Mouse (Mus musculus): ENCODE measurements around the gene Gipc3. TPM values are rescaled to one million over a fixed set of nuclear protein-coding genes. Genes with fewer than 3 reads are reported as not detected.

The Gipc3 gene
- not detected in 2 replicates for polyA plus RNA-seq (2015; fragmentation: Nextera tagmentation; extraction: Ambion mirVana)

DNA sequence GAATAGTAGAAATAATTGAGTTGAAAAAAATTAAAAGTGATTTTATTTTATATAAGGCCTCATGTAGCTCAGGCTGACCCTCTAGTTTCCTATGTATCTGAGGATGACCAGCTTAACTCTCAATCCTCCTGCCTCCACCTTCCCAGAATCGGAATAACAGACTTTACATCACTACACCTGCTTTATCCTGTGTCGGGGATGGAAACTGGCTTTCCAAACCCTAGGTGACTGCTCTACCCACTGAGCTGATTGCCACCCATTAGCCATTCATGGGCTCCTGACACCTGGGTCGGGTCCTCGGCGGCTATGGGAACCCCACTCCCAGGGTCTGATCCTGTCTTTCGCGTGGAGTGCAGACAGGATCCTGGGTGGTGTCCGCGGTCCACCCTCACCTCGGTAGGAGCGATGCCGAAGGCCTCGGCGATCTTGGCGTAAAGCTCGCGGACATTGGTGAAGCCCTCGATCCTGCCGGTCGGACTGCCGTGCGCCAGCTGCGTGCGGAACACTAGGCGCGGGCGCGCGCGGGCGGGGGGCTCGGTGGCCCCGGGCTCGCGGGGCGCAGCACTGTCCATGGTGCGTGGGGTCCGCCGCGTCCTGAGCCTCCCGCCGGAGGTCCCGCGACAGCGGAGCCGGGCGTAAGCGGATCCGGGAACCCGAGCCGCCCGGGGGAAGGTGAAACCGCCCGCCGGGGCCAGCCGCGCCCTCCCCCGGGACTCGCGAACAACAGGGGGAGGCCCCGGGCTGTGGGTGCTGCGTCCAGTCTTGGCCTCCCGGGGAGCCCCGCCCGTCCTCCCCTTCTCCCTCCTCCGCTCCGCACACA lies at the start of gene Gipc3:
Gipc3 (minus strand) TSS at position 581 of the 820 bp plus-strand sequence.
- Histone ChIP-seq H3K4me3 (ENCODE audit: low read depth, low read length) (peak within 1 kb of the TSS; percentile 43), H3K27me3 (ENCODE audit: control insufficient read depth, insufficient read depth, low read depth, low read length) (peaks cover 38% of the 10 kb centered on the region), H3K36me3 (ENCODE audit: control insufficient read depth, insufficient read depth, low read length) (no peaks in the 10 kb centered on the region), H3K27ac (ENCODE audit: low read length) (no peak within 1 kb of the TSS), H3K9me3 (replicated peaks; ENCODE audit: control insufficient read depth, low read length, poor library complexity, severe bottlenecking) (no peaks in the 10 kb centered on the region), H3K9ac (ENCODE audit: low read depth, low read length) (peak within 1 kb of the TSS; percentile 63), H3K4me1 (ENCODE audit: control insufficient read depth, insufficient read depth, low read length) (peaks cover 15% of the 10 kb centered on the region), H3K4me2 (ENCODE audit: low read length) (peak within 1 kb of the TSS; percentile 71)
- no peak for ATAC-seq
- WGBS, result 4% methylated on average over 64 of the region's 67 CpGs

DNA sequence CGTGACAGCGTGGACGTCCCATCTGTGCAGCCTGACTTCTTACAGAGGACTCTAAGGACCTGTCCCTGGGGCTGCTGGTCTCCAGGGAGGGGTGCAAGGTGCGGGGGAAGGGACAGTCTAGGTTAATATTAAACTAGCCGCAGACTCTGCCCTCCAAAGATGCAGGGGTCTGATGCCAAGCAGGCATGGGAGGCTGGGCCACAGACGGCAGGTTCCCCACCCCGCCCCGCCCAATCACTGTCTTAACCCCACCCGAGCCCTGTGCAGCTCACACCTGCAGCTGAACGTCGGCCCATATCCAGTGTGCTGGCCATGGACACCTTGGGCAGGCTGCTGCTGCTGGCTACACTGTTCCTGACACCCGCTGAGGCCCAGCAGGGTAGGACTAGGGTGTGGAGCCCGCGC lies 49.7 kb upstream of the Gipc3 start, which contains the start of gene Smim24:
Smim24 (plus strand) TSS at position 271 of the 405 bp plus-strand sequence.
- H3K27ac ChIP-seq (ENCODE audit: low read length), result no peak within 1 kb of the TSS
- peaks cover 4% of the 10 kb centered on the region; the same call in 1 of the 2 replicates for H3K4me1 ChIP-seq (ENCODE audit: control insufficient read depth, insufficient read depth, low read length)
- peak within 1 kb of the TSS; percentile 42 for H3K4me2 ChIP-seq (ENCODE audit: low read length)
- no peaks in the 10 kb centered on the region for H3K27me3 ChIP-seq (ENCODE audit: control insufficient read depth, insufficient read depth, low read depth, low read length)
- 71% methylated on average over 13 of the region's 14 CpGs for WGBS
- ATAC-seq, result no peak
- H3K36me3 ChIP-seq (ENCODE audit: control insufficient read depth, insufficient read depth, low read length), result peaks cover 7% of the 10 kb centered on the region
- H3K9me3 ChIP-seq (replicated peaks; ENCODE audit: control insufficient read depth, low read length, poor library complexity, severe bottlenecking), result no peaks in the 10 kb centered on the region
- H3K9ac ChIP-seq (ENCODE audit: low read depth, low read length), result peak within 1 kb of the TSS; percentile 46
- H3K4me3 ChIP-seq (ENCODE audit: low read depth, low read length), result no peak within 1 kb of the TSS

DNA sequence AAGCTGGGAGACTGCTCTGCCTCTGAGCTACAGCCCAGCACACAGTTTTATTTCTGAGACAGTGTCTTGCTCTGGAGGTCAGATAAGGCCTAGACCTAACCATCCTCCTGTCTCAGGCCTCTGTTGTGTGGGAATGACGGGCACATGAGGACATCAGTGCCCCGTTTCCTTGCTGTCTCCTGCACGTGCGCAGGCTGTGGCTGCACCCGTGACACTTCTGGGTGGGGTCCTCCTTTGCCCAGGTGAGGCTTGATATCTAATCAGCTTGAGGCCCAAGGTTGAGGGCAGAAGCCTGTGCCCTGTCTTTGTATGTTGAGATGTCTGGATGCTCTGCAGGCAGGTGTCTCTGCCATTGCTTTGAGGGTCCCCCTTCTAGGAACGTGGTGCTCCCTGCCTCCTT lies 49.2 kb upstream of the Gipc3 start:
- Histone ChIP-seq H3K4me3 (ENCODE audit: low read depth, low read length) (no peak overlapping the region), H3K27me3 (ENCODE audit: control insufficient read depth, insufficient read depth, low read depth, low read length) (no peaks in the 10 kb centered on the region), H3K9me3 (replicated peaks; ENCODE audit: control insufficient read depth, low read length, poor library complexity, severe bottlenecking) (no peaks in the 10 kb centered on the region), H3K9ac (ENCODE audit: low read depth, low read length) (no peak overlapping the region), H3K36me3 (ENCODE audit: control insufficient read depth, insufficient read depth, low read length) (peaks cover 8% of the 10 kb centered on the region), H3K27ac (ENCODE audit: low read length) (no peak overlapping the region), H3K4me1 (ENCODE audit: control insufficient read depth, insufficient read depth, low read length) (peaks cover 4% of the 10 kb centered on the region; the same call in 1 of the 2 replicates), H3K4me2 (ENCODE audit: low read length) (no peak overlapping the region)
- WGBS, result 82% methylated on average over 6 of the region's 6 CpGs
- no peak for ATAC-seq

DNA sequence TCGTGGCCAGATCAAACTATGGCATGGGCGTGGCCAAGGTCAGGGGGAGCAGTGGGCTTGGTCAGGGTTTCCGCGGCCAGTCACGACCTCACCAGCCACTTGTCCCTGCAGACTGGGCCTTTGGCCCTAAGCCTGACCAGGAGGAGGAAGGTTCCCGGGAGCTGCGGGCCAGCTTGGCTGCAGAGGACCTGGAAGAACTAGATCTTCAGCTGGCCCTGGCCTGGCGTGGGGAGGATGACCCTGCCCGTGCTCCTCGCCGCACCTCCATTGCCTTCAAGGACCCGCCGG lies 47.6 kb upstream of the Gipc3 start:
- H3K4me3 ChIP-seq (ENCODE audit: low read depth, low read length), result no peak overlapping the region
- 90% methylated on average over 13 of the region's 13 CpGs for WGBS
- no peaks in the 10 kb centered on the region for H3K27me3 ChIP-seq (ENCODE audit: control insufficient read depth, insufficient read depth, low read depth, low read length)
- H3K27ac ChIP-seq (ENCODE audit: low read length), result no peak overlapping the region
- ATAC-seq, result no peak
- peaks cover 8% of the 10 kb centered on the region for H3K4me1 ChIP-seq (ENCODE audit: control insufficient read depth, insufficient read depth, low read length)
- no peak overlapping the region for H3K4me2 ChIP-seq (ENCODE audit: low read length)
- H3K9ac ChIP-seq (ENCODE audit: low read depth, low read length), result no peak overlapping the region
- no peaks in the 10 kb centered on the region for H3K9me3 ChIP-seq (replicated peaks; ENCODE audit: control insufficient read depth, low read length, poor library complexity, severe bottlenecking)
- peaks cover 12% of the 10 kb centered on the region for H3K36me3 ChIP-seq (ENCODE audit: control insufficient read depth, insufficient read depth, low read length)

DNA sequence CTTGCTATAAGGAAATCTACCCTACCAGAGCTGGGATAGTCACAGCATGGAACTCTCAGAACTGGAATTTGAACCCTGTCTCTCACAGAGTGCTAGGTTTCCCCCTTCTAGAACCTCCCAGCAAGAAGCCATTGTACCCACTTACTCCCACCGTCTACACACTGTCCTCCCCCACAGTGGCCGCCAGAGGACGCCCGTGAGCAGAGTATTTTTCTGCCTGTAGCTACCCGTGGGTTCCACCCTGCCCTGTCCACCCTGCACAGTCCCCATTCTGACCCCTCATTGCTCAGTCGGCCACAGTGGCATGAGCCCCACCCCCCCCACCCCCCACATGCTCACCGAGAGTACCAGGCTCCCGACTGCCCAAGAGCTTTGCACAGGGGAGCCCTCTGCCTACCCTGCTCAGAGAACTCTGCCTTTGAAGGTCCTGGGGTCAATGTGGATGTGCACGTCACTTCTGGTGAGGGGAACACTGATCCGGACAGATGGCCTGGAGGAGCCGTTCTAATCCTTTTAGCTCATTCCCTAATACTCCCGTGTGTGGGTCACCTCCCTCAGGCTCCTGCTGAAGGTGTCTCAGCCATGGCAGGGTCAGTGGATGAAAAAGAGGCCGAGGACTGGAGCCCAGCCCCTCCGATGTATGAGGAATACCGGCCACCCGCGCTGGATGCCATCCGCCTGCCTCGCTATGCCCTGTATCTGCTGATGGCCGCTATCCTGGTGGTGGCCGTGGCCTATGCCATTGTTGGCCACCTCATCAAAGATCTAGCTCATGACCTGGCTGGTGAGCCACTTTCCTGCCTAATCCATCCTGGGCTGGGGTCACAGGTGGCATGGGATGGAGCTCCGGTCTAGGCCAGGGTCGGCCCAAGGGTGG lies 47.0 kb upstream of the Gipc3 start:
- no peak for ATAC-seq
- H3K4me2 ChIP-seq (ENCODE audit: low read length), result no peak overlapping the region
- 52% methylated on average over 23 of the region's 23 CpGs for WGBS
- no peak overlapping the region for H3K27ac ChIP-seq (ENCODE audit: low read length)
- peaks cover 14% of the 10 kb centered on the region for H3K4me1 ChIP-seq (ENCODE audit: control insufficient read depth, insufficient read depth, low read length)
- H3K27me3 ChIP-seq (ENCODE audit: control insufficient read depth, insufficient read depth, low read depth, low read length), result no peaks in the 10 kb centered on the region
- peaks cover 12% of the 10 kb centered on the region for H3K36me3 ChIP-seq (ENCODE audit: control insufficient read depth, insufficient read depth, low read length)
- H3K4me3 ChIP-seq (ENCODE audit: low read depth, low read length), result no peak overlapping the region
- H3K9ac ChIP-seq (ENCODE audit: low read depth, low read length), result no peak overlapping the region
- H3K9me3 ChIP-seq (replicated peaks; ENCODE audit: control insufficient read depth, low read length, poor library complexity, severe bottlenecking), result no peaks in the 10 kb centered on the region

DNA sequence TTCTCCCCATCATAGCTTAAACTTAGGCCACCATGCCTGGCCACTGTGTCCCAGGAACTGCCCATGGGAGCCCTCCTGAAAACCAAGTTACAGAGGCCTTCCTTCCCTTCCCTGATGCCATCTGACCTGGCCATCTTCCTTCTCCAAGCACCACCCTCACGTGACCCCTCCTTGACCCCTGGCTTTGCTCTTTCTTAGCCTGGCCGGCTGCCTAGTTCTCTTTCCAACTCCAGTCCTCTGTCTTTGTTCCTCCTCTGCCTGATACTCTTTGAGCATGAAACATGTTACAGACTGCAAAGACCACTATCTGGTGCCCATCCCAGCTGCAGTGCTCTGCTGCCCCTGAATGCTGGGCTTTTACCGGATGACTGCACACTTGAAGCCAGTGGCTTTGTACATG lies 46.3 kb upstream of the Gipc3 start:
- Histone ChIP-seq H3K4me3 (ENCODE audit: low read depth, low read length) (no peak overlapping the region), H3K9ac (ENCODE audit: low read depth, low read length) (no peak overlapping the region), H3K36me3 (ENCODE audit: control insufficient read depth, insufficient read depth, low read length) (peaks cover 12% of the 10 kb centered on the region), H3K4me1 (ENCODE audit: control insufficient read depth, insufficient read depth, low read length) (peaks cover 17% of the 10 kb centered on the region), H3K27me3 (ENCODE audit: control insufficient read depth, insufficient read depth, low read depth, low read length) (no peaks in the 10 kb centered on the region), H3K9me3 (replicated peaks; ENCODE audit: control insufficient read depth, low read length, poor library complexity, severe bottlenecking) (no peaks in the 10 kb centered on the region), H3K27ac (ENCODE audit: low read length) (no peak overlapping the region), H3K4me2 (ENCODE audit: low read length) (no peak overlapping the region)
- ATAC-seq, result no peak
- WGBS, result 44% methylated on average over 3 of the region's 3 CpGs

- ATAC-seq, result no peak
- no peaks in the 10 kb centered on the region for H3K9me3 ChIP-seq (replicated peaks; ENCODE audit: control insufficient read depth, low read length, poor library complexity, severe bottlenecking)
- H3K36me3 ChIP-seq (ENCODE audit: control insufficient read depth, insufficient read depth, low read length), result peaks cover 12% of the 10 kb centered on the region
- no peak within 1 kb of the TSS for H3K9ac ChIP-seq (ENCODE audit: low read depth, low read length)
- H3K4me2 ChIP-seq (ENCODE audit: low read length), result no peak within 1 kb of the TSS
- WGBS, result 85% methylated on average over 5 of the region's 5 CpGs
- peaks cover 17% of the 10 kb centered on the region for H3K4me1 ChIP-seq (ENCODE audit: control insufficient read depth, insufficient read depth, low read length)
- no peak within 1 kb of the TSS for H3K27ac ChIP-seq (ENCODE audit: low read length)
- H3K27me3 ChIP-seq (ENCODE audit: control insufficient read depth, insufficient read depth, low read depth, low read length), result no peaks in the 10 kb centered on the region
- no peak within 1 kb of the TSS for H3K4me3 ChIP-seq (ENCODE audit: low read depth, low read length)
These were observed 45.5 kb upstream of the Gipc3 start, which contains the start of gene Gm48552 for GRCm38 (mm10) chr10:81388505-81389055. Gene Gm48552, plus strand, starts transcription at chr10:81389005.

DNA sequence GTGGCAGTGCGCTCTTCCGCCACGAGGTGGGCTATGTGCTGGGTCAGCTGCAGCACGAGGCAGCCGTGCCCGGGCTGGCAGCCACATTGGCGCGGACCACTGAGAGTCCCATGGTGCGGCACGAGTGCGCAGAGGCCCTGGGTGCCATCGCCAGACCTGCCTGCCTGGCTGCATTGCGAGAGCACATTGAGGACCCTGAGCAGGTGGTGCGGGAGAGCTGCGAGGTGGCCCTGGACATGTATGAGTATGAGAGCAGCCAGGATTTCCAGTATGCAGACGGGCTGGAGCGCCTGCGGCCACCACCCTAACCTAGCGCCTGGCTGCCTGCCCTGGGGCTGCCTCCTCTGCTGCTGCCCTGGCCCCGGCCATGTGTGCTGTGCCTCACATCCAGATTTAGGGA lies 44.6 kb upstream of the Gipc3 start:
- Histone ChIP-seq H3K27ac (ENCODE audit: low read length) (no peak overlapping the region), H3K27me3 (ENCODE audit: control insufficient read depth, insufficient read depth, low read depth, low read length) (no peaks in the 10 kb centered on the region), H3K36me3 (ENCODE audit: control insufficient read depth, insufficient read depth, low read length) (peaks cover 12% of the 10 kb centered on the region), H3K4me1 (ENCODE audit: control insufficient read depth, insufficient read depth, low read length) (peaks cover 13% of the 10 kb centered on the region), H3K9me3 (replicated peaks; ENCODE audit: control insufficient read depth, low read length, poor library complexity, severe bottlenecking) (no peaks in the 10 kb centered on the region), H3K4me3 (ENCODE audit: low read depth, low read length) (no peak overlapping the region), H3K4me2 (ENCODE audit: low read length) (no peak overlapping the region), H3K9ac (ENCODE audit: low read depth, low read length) (no peak overlapping the region)
- 94% methylated on average over 20 of the region's 20 CpGs for WGBS
- ATAC-seq, result no peak

Measured in midbrain, embryonic 16.5 days (tissue).